Mouse (Mus musculus) right cerebral cortex, adult 18-20 months (tissue): ENCODE results near the gene Cep83.
"Not testable (repeated sequence)": the region's sequence is repeated elsewhere in the genome, so short reads cannot be mapped to it uniquely, and the experiment has no call there.

ENCODE experiments used
- DNase-seq: peaks from one replicate; pipeline ENCODE4 v3.0.0; 2022; ENCODE audit warnings: mixed read lengths

The Cep83 gene

DNA sequence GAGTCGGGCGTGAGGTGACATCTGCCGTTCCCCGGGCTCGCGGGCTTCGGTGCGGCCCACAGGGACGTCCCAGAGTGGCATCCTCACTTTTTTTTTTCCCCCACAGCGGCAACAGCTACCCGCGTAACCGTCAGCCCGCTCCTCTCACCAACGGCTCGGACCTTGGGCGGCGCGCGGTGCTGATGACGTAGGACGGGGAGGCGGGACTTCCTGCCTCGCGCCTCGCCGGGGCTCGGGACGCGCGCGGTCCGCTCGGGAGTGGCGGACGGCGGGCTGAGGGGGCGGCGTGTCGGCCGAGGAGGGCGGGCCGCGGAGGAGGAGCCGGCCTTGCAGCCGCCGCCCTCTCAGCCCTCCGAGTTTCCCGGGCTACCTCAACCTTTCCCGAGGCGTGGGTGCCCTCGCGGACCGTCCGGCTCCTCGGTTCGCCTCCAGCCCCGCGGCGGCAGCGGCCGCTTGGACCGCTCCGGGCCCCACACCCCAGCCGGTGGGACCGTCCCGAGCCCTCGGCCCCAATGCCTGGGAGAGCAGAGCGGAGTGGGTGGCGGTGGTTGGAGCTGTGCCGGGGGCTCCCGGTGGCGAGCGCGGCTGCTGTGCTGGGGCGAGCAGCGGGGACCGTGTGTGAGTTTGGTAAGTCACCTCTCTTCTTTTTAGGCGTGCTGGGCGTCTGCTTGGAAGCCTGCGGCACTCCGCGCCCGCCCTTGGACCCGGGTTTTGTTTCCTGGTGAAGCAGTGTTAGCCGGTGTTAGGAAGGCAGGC is at the start of gene Cep83:
Cep83 (plus strand) TSS at position 235 of the 756 bp plus-strand sequence.
- peak; percentile 95 for DNase-seq

- DNase-seq, result no peak
Measured at GRCm38 (mm10) chr10:94639281-94639680, 49.2 kb upstream of the Cep83 start.

DNA sequence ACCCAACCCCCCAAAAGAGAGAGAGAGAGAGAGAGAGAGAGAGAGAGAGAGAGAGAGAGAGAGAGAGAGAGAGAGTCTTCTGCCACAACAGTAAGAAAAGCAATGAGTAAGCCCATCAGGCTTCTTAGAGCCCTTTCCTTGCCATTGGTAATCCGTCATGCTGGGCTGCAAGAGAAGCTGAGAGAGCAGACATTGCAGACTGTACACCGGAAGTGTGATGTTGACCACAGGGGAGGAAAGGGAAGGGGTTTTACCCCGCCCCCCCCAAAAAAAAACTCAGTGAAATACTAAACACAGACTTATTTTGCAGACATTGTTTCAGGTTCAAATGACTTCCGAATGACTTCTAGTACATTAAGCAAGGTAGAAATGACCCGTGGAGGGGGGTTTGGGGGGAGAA is 48.4 kb upstream of the Cep83 start:
- no peak for DNase-seq

- no peak for DNase-seq
Measured at GRCm38 (mm10) chr10:94664036-94664435, 24.4 kb upstream of the Cep83 start.

DNA sequence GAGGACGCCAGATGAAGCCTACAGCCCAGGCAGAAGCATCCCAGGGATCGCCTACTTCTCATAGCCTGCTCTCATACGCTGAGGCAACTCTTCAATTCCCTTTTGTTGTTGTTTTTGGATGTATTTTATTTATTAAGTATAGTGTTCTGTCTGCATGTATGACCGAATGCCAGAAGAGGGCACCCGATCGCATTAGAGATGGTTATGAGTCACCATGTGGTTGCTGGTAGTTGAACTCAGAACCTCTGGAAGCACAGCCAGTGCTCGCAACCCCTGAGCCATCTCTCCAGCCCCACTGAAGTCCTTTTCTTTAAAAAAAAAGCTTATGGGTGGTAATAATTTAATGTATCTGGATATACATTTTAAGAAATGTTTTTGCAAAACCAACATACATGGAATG is 24.0 kb upstream of the Cep83 start:
- no peak for DNase-seq

- DNase-seq, result no peak
Measured at GRCm38 (mm10) chr10:94668147-94668546, 20.3 kb upstream of the Cep83 start.

DNA sequence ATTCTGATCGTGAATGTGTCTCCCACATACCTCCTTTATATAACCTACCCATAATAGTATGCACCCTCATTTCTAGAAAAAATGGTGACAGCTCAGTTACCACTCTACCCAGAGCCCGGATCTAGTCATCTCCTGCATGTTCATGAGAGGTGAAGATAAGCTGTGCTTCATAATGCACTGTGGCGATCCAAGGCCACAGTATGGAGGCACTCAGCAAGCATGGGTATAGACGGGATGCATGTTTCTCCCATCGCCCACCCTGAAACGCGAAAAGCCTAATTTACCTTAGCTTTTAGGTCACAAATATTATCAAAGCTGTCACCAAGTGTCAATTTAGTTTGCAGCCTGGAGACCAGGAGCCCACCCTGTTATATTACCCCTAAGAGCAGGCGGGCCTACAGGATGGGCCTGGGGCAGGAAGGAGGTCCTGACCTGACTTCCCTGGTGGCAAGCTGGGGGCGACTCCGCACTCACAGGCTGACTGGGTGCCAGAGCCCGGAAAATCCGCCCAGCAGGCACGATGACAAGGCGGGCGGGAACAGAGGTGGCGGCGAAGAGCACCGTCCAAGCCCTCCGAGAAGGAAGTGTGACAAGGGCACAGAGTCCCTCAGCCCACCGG is 544 bp upstream of the Cep83 start:
- DNase-seq, result peak; percentile 47

DNA sequence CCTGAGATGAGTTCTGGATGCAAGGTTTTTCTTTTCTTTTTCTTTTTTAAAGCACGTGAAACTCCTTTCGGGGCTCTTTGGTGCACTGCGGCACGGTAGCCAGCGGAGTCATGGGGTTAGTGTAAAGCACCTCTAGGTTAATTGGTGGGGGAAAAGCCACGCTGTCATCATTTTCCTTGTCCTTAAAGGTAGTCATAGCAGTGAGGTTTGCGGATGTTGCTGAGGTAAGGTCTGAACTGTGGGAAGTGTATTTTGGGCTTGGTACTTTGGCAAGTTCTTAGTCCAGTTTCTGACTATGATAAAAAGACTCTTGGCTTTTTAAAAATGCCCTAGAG is 689 bp downstream of the Cep83 start:
- no peak for DNase-seq

DNA sequence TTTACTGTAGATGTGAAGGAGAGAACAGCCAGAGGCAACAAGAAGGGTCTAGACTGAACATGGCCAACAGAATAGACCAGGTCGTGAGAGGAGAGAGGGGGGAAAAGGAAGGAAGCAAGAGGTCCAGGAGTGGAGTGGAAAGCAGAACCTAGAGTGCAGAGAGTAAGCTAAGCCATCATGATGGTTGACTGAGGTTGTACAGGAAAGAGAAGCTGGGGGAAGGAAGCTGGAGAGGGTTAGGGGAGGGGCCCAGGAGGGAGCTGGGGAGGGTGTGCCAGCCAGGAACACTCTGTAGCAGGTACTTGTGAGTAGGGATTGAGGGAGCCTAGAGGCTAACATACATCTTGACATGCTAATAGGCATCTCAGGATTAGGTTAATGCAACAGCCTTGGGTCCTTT is 1.9 kb downstream of the Cep83 start:
- DNase-seq, result no peak

- DNase-seq, result no peak
Measured at GRCm38 (mm10) chr10:94692163-94692562, 3.7 kb downstream of the Cep83 start.

DNA sequence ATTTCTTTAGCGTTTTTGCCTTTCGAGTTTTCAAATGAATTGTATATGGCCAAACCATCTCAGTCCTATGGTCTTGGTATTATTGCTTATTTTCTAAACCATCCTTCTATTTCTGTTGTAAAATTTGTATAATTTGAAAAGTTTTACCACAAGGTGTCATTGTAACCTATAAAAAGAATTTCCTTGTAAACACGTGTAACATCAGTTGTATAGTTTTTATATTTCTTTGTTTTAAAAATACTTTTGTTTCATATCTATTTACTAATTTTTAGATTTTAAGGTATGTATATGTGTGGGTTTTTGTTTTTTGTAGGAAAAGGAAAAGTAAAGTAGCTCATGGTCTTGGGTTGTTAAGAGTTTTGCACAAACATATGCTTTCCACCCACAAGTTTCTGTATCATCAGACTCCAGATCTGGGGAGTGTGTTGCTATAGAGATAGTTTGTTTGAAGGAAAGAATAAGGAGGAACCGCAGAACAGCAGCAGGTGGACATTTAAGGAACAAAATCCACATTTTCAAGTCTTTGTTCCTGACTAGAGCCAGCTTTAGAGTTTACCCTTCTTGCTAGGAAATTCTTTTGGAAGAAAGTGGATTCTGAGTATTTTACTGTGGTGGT is 17.3 kb downstream of the Cep83 start:
- peak; percentile 9 for DNase-seq

DNA sequence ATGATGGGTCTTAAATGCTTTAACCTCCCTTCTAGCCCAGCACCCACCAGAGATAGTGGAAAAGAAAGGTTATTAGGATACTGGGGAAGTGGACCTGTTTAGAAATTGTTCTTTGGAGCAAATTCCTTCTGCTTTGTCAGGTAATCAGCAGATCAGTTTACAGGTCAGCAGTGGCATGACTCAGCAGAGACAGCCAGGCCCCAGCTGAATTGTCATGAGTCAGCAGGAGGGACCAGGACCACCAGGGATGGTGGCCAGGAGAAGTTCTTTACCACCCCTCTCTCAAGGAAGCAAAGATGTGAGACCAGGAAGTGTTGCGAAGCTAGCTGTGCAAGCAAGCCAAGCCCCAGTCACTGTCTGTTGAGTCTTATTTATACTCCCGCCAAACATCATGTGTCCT is 18.2 kb downstream of the Cep83 start:
- DNase-seq, result no peak

DNA sequence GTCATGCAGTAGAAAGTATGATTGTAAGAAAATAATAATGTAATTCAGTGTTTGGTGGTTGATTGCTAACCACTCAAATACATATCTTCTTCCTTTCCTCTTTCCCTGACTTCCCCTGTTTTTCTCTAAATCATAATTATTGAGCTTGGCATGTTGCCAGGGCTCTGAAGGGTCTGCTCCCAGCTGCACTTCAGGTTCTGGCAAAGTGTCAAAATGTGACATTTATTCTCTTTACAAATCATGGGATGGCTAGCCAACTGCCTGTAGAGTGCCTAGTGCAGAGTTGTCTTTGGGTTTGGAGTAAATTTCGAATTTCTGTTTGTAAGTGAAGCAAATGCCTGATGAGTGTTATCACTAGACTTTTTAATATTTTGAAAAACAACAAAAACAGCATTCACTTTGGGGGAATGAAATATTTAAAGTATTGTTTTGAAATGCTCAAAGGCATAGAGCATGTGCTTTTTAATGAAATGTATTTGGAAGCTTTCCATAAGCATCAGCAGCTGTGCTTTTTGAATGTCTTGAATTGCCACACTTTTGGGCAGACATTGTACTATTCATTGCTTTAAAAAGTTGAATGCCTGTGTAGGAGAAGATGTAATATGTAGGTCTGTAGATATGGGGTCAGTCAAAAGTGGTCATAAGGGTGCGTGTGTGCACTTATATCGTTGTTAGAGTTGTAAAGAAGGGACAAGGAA is 21.3 kb downstream of the Cep83 start:
- DNase-seq, result no peak

GRCm38 (mm10) chr10:94710320-94710695 is 21.9 kb downstream of the Cep83 start:
- DNase-seq, result no peak

- DNase-seq, result no peak
Measured at GRCm38 (mm10) chr10:94720300-94720699, 31.8 kb downstream of the Cep83 start.

DNA sequence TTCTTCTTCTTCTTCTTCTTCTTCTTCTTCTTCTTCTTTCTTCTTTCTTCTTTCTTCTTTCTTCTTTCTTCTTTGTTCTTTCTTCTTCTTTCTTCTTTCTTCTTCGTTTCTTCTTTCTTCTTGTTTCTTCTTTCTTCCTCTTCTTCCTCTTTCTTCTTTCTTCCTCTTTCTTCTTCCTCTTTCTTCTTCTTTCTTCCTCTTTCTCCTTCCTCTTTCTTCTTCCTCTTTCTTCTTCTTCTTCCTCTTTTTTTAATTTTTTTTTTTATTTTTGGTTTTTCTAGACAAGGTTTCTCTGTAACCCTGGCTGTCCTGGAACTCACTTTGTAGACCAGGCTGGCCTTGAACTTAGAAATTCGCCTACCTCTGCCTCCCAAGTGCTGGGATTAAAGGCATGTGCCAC is 39.6 kb downstream of the Cep83 start:
- DNase-seq, result not testable (repeated sequence)

DNA sequence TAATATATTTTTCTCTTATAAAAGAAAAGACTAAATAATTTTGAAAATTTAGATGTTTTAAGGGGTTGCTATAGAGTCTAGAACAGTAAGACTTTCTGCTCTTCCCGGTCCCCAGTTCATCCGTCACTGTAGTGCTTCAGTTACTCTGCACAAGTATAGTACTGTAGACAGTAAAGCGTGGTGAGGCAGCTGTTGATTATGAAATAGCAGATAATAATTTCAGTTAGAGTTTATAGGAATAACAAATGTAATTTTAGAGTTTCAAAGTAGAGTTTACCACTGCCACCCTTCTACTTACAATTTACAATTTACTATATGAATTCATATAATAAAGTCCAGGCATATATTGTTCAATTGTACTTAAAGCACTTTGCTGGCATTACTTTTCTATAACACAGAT is 42.0 kb downstream of the Cep83 start:
- DNase-seq, result no peak

GRCm38 (mm10) chr10:94734829-94735228 is 46.4 kb downstream of the Cep83 start:
- no peak for DNase-seq

DNA sequence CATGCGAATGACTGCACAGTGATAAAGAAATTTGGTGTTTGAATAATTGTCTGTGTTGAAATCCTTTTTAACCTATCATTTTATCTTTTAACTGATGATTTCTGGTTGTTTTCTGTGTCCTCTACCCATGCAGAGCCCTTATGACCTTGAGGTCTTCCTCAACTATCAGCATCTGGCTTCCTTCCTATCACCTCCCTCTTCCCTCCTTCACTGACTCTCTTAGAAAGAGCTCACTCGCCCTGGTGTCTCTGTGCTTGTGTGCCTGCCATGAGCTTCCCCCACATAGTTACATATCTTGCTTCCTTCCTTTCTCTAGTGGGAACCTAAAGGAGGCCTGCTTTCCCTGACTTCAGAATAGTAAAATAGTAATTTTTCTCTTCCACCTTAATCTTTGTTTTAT is 51.8 kb downstream of the Cep83 start:
- DNase-seq, result no peak

DNA sequence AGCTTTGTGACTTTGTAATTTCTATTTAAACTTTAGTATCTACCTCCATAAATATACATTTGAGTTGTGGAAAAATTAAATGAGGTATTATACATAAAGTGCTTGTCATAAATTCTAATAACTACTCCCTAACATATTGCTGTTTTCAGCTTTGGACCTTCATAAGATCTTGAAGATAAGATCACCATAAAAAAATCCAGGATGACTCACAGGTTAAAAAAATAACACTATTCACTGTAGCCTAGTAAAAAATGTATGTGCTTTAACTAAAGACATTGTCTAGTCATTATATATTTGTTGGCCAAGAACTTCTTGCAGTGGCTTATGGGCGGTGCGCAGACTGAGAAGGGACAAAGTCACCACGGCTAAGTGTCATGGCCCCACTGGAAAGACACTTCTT is 53.0 kb downstream of the Cep83 start:
- DNase-seq, result no peak

DNA sequence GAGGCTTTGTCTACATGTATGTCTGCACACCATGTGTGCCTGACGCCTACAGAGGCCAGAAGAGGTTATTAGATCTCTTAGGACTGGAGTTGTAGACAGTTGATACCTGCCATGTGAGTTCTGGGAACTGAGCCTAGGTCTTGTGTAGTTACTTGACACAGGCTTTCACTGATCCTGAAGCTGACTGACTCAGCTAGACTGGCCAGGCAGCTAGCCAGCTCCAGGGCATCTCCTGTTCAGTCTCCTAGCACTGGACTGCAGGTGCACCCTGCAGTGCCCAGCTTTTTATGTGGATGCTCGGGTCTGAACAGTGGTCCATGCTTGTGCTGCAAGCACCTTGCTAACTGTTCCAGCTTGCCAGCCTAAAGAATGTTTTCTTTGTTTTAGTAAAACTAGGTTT is 58.6 kb downstream of the Cep83 start:
- no peak for DNase-seq

DNA sequence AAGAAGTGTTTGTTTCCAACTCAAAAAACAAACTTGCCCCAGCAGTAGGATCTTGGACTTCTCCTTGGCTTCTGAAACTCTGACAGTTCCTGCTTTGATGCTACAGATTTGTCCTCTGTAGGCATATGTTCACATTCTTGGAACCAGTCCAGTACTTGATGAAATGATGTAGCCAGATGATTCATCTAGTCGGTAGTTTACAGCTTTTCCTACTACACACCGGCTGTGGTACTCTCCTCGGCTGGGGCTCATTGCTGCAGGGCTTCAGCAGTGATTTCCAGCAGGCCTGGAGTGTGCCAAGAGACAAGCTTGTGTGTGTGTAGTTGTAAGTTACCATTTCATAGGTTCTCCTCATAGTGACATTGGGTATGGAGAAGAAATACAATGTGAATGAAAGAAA is 83.0 kb downstream of the Cep83 start:
- peak; percentile 62 for DNase-seq

DNA sequence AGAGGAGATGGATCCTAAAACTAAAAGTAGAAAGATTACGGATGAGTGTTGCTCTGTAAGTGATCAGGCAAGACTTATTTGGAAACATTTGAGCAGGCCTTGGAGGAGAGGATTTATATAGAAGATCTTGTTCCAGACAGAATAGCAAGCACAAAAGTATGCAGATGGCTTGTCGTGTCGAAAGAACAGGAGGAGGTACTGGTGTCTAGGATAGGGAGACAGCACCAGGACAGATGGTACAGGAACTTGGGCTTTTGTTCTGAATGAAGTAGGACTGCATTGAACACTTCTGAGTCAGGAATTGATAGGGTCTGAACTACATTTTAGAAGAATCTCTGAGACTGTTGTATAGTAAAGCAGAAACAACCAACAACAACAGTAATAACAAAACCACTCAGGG is 89.1 kb downstream of the Cep83 start:
- peak; percentile 25 for DNase-seq

DNA sequence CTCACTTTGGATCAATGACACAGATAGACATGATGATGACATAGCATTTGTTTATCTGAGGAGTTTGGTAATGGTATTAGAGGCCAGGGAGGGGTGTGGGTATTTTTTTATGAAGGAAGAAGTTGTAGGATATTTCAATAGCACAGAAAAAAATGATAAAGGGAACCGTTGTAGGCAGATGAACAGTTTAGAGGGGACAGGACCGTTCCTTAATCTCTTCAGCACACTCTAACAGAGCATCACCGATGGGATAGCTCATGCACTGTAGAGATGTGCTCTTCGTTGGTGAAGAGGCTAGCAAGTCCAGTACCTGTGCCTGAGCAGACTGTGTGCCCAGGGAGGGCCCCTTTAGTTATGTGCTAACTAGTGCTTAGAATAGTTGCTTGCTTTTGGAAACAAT is 90.9 kb downstream of the Cep83 start:
- no peak for DNase-seq
